Mouse (Mus musculus): Measurements from ENCODE around the gene Nfkbid. TPM values are rescaled to one million over a fixed set of nuclear protein-coding genes. Genes with fewer than 3 reads are reported as not detected.

The Nfkbid gene
- polyA plus RNA-seq, 1 experiment from 2014 or later: 0.96 TPM

GRCm38 (mm10) chr7:30444971-30445751, 23.6 kb downstream of the Nfkbid start, which contains the start of gene Aplp1:
Gene Aplp1 (minus strand): TSS chr7:30445535.
- Histone ChIP-seq H3K4me1 (ENCODE audit: control insufficient read depth, insufficient read depth, low read length) (peaks cover 8% of the 10 kb centered on the region; the same call in 1 of the 2 replicates), H3K27me3 (ENCODE audit: control insufficient read depth, insufficient read depth, low read length) (peaks cover 18% of the 10 kb centered on the region), H3K4me3 (ENCODE audit: low read depth, low read length) (peak within 1 kb of the TSS; percentile 58), H3K36me3 (ENCODE audit: control insufficient read depth, insufficient read depth, low read length) (no peaks in the 10 kb centered on the region), H3K9me3 (ENCODE audit: control insufficient read depth, low read length) (no peaks in the 10 kb centered on the region), H3K4me2 (ENCODE audit: low read depth, severe bottlenecking) (peak within 1 kb of the TSS; percentile 77), H3K27ac (replicated peaks; ENCODE audit: low read depth, low read length) (no peak within 1 kb of the TSS), H3K9ac (ENCODE audit: low read length) (peak within 1 kb of the TSS; percentile 63)
- DNase-seq (ENCODE audit: low spot score): peak; percentile 75
- ATAC-seq (ENCODE audit: insufficient number of reproducible peaks, low FRiP score, low TSS enrichment, low read depth): peak; percentile 41; the same call in 1 of the 2 replicates
- under 1% methylated on average over 65 of the region's 72 CpGs for WGBS

- Histone ChIP-seq H3K4me3 (ENCODE audit: low read depth, low read length) (no peak overlapping the region), H3K27me3 (ENCODE audit: control insufficient read depth, insufficient read depth, low read length) (peaks cover 38% of the 10 kb centered on the region)
- 80% methylated on average over 7 of the region's 7 CpGs for WGBS
Measured at GRCm38 (mm10) chr7:30450241-30450640, 28.7 kb downstream of the Nfkbid start.

GRCm38 (mm10) chr7:30453327-30453726, 31.8 kb downstream of the Nfkbid start:
- peaks cover 65% of the 10 kb centered on the region for H3K27me3 ChIP-seq (ENCODE audit: control insufficient read depth, insufficient read depth, low read length)
- ATAC-seq (ENCODE audit: insufficient number of reproducible peaks, low FRiP score, low TSS enrichment, low read depth) (no peak), DNase-seq (ENCODE audit: low spot score) (no peak)
- H3K9ac ChIP-seq (ENCODE audit: low read length): no peak overlapping the region
- H3K36me3 ChIP-seq (ENCODE audit: control insufficient read depth, insufficient read depth, low read length): no peaks in the 10 kb centered on the region
- no peaks in the 10 kb centered on the region for H3K9me3 ChIP-seq (ENCODE audit: control insufficient read depth, low read length)
- no peak overlapping the region for H3K4me3 ChIP-seq (ENCODE audit: low read depth, low read length)
- H3K4me1 ChIP-seq (ENCODE audit: control insufficient read depth, insufficient read depth, low read length): 0 out of 2 replicates have a peak, but pooled peaks cover 3% of the 10 kb centered on the region
- 19% methylated on average over 25 of the region's 25 CpGs for WGBS
- no peak overlapping the region for H3K4me2 ChIP-seq (ENCODE audit: low read depth, severe bottlenecking)
- no peak overlapping the region for H3K27ac ChIP-seq (replicated peaks; ENCODE audit: low read depth, low read length)

More at GRCm38 (mm10) chr7:30450241-30450640, 28.7 kb downstream of the Nfkbid start:
- no peak overlapping the region for H3K9ac ChIP-seq (ENCODE audit: low read length)
- H3K27ac ChIP-seq (replicated peaks; ENCODE audit: low read depth, low read length): no peak overlapping the region
- no peaks in the 10 kb centered on the region for H3K4me1 ChIP-seq (ENCODE audit: control insufficient read depth, insufficient read depth, low read length)
- no peak for DNase-seq (ENCODE audit: low spot score)
- H3K4me2 ChIP-seq (ENCODE audit: low read depth, severe bottlenecking): no peak overlapping the region
- ATAC-seq (ENCODE audit: insufficient number of reproducible peaks, low FRiP score, low TSS enrichment, low read depth): no peak
- H3K9me3 ChIP-seq (ENCODE audit: control insufficient read depth, low read length): no peaks in the 10 kb centered on the region
- no peaks in the 10 kb centered on the region for H3K36me3 ChIP-seq (ENCODE audit: control insufficient read depth, insufficient read depth, low read length)

- Histone ChIP-seq H3K9me3 (ENCODE audit: control insufficient read depth, low read length) (no peaks in the 10 kb centered on the region), H3K36me3 (ENCODE audit: control insufficient read depth, insufficient read depth, low read length) (no peaks in the 10 kb centered on the region), H3K9ac (ENCODE audit: low read length) (no peak overlapping the region), H3K4me1 (ENCODE audit: control insufficient read depth, insufficient read depth, low read length) (0 out of 2 replicates have a peak, but pooled peaks cover 3% of the 10 kb centered on the region), H3K27me3 (ENCODE audit: control insufficient read depth, insufficient read depth, low read length) (peaks cover 70% of the 10 kb centered on the region), H3K4me3 (ENCODE audit: low read depth, low read length) (no peak overlapping the region), H3K27ac (replicated peaks; ENCODE audit: low read depth, low read length) (no peak overlapping the region), H3K4me2 (ENCODE audit: low read depth, severe bottlenecking) (no peak overlapping the region)
- 1% methylated on average over 25 of the region's 25 CpGs for WGBS
- ATAC-seq (ENCODE audit: insufficient number of reproducible peaks, low FRiP score, low TSS enrichment, low read depth): no peak
- DNase-seq (ENCODE audit: low spot score): no peak
Measured at GRCm38 (mm10) chr7:30453766-30454165, 32.2 kb downstream of the Nfkbid start.

GRCm38 (mm10) chr7:30454259-30454658, 32.7 kb downstream of the Nfkbid start:
- no peaks in the 10 kb centered on the region for H3K36me3 ChIP-seq (ENCODE audit: control insufficient read depth, insufficient read depth, low read length)
- 0 out of 2 replicates have a peak, but pooled peaks cover 3% of the 10 kb centered on the region for H3K4me1 ChIP-seq (ENCODE audit: control insufficient read depth, insufficient read depth, low read length)
- H3K27ac ChIP-seq (replicated peaks; ENCODE audit: low read depth, low read length): no peak overlapping the region
- H3K4me3 ChIP-seq (ENCODE audit: low read depth, low read length): no peak overlapping the region
- no peak for DNase-seq (ENCODE audit: low spot score)
- H3K9me3 ChIP-seq (ENCODE audit: control insufficient read depth, low read length): no peaks in the 10 kb centered on the region
- H3K4me2 ChIP-seq (ENCODE audit: low read depth, severe bottlenecking): no peak overlapping the region
- no peak overlapping the region for H3K9ac ChIP-seq (ENCODE audit: low read length)
- 11% methylated on average over 6 of the region's 6 CpGs for WGBS
- no peak for ATAC-seq (ENCODE audit: insufficient number of reproducible peaks, low FRiP score, low TSS enrichment, low read depth)
- peaks cover 75% of the 10 kb centered on the region for H3K27me3 ChIP-seq (ENCODE audit: control insufficient read depth, insufficient read depth, low read length)

GRCm38 (mm10) chr7:30456487-30456886, 35.0 kb downstream of the Nfkbid start:
- H3K4me2 ChIP-seq (ENCODE audit: low read depth, severe bottlenecking): no peak overlapping the region
- ATAC-seq (ENCODE audit: insufficient number of reproducible peaks, low FRiP score, low TSS enrichment, low read depth) (no peak), DNase-seq (ENCODE audit: low spot score) (no peak)
- H3K36me3 ChIP-seq (ENCODE audit: control insufficient read depth, insufficient read depth, low read length): no peaks in the 10 kb centered on the region
- H3K27ac ChIP-seq (replicated peaks; ENCODE audit: low read depth, low read length): no peak overlapping the region
- H3K27me3 ChIP-seq (ENCODE audit: control insufficient read depth, insufficient read depth, low read length): peaks cover 92% of the 10 kb centered on the region
- H3K4me3 ChIP-seq (ENCODE audit: low read depth, low read length): no peak overlapping the region
- 0 out of 2 replicates have a peak, but pooled peaks cover 3% of the 10 kb centered on the region for H3K4me1 ChIP-seq (ENCODE audit: control insufficient read depth, insufficient read depth, low read length)
- WGBS: 2% methylated on average over 9 of the region's 9 CpGs
- no peak overlapping the region for H3K9ac ChIP-seq (ENCODE audit: low read length)
- no peaks in the 10 kb centered on the region for H3K9me3 ChIP-seq (ENCODE audit: control insufficient read depth, low read length)

GRCm38 (mm10) chr7:30456911-30457628, 35.5 kb downstream of the Nfkbid start:
- H3K4me2 ChIP-seq (ENCODE audit: low read depth, severe bottlenecking): 0 out of 2 replicates have a peak overlapping the region, but pooled peaks have one; percentile 4
- H3K27ac ChIP-seq (replicated peaks; ENCODE audit: low read depth, low read length): no peak overlapping the region
- no peaks in the 10 kb centered on the region for H3K9me3 ChIP-seq (ENCODE audit: control insufficient read depth, low read length)
- 0 out of 2 replicates have a peak, but pooled peaks cover 3% of the 10 kb centered on the region for H3K4me1 ChIP-seq (ENCODE audit: control insufficient read depth, insufficient read depth, low read length)
- H3K27me3 ChIP-seq (ENCODE audit: control insufficient read depth, insufficient read depth, low read length): peaks cover 93% of the 10 kb centered on the region
- WGBS: 1% methylated on average over 31 of the region's 31 CpGs
- no peaks in the 10 kb centered on the region for H3K36me3 ChIP-seq (ENCODE audit: control insufficient read depth, insufficient read depth, low read length)
- ATAC-seq (ENCODE audit: insufficient number of reproducible peaks, low FRiP score, low TSS enrichment, low read depth): no peak
- DNase-seq (ENCODE audit: low spot score): no peak
- no peak overlapping the region for H3K9ac ChIP-seq (ENCODE audit: low read length)
- H3K4me3 ChIP-seq (ENCODE audit: low read depth, low read length): no peak overlapping the region

GRCm38 (mm10) chr7:30457629-30458330, 36.2 kb downstream of the Nfkbid start, which contains the start of the genes Kirrel2 and Nphs1:
Gene Kirrel2 (minus strand): TSS chr7:30457690.
Gene Nphs1 (plus strand): TSS chr7:30458315.
- H3K9ac ChIP-seq (ENCODE audit: low read length): no peak within 1 kb of the TSS
- ATAC-seq (ENCODE audit: insufficient number of reproducible peaks, low FRiP score, low TSS enrichment, low read depth) (no peak), DNase-seq (ENCODE audit: low spot score) (peak; percentile 33)
- no peak within 1 kb of the TSS for H3K27ac ChIP-seq (replicated peaks; ENCODE audit: low read depth, low read length)
- 0 out of 2 replicates have a peak, but pooled peaks cover 3% of the 10 kb centered on the region for H3K4me1 ChIP-seq (ENCODE audit: control insufficient read depth, insufficient read depth, low read length)
- peaks cover 95% of the 10 kb centered on the region for H3K27me3 ChIP-seq (ENCODE audit: control insufficient read depth, insufficient read depth, low read length)
- H3K36me3 ChIP-seq (ENCODE audit: control insufficient read depth, insufficient read depth, low read length): no peaks in the 10 kb centered on the region
- H3K4me2 ChIP-seq (ENCODE audit: low read depth, severe bottlenecking): 0 out of 2 replicates have a peak within 1 kb of the TSS, but pooled peaks have one; percentile 4
- WGBS: 2% methylated on average over 16 of the region's 16 CpGs
- H3K9me3 ChIP-seq (ENCODE audit: control insufficient read depth, low read length): no peaks in the 10 kb centered on the region
- H3K4me3 ChIP-seq (ENCODE audit: low read depth, low read length): no peak within 1 kb of the TSS
